Mouse (Mus musculus) MEL (cell line): ENCODE measurements around the gene Slfn5. TPM values are rescaled to one million over a fixed set of nuclear protein-coding genes. Genes with fewer than 3 reads are reported as not detected.
A peak's percentile ranks its signal among the peaks of the same experiment; 100 is the strongest.

Experiments
- DNase-seq: peaks from one replicate; pipeline ENCODE4 v3.0.0; 2011; ENCODE audit warnings: low read depth, low spot score
- H3K27ac ChIP-seq: 2 replicates; pipeline ENCODE4 v1.5.1; 2012; ENCODE audit warnings: low read depth, mild to moderate bottlenecking, control low read depth, low read length, moderate library complexity; ENCODE audit not compliant: control insufficient read depth
- H3K27me3 ChIP-seq, 2 experiments: fragments of 150-350 bp in 1 of 2; sonication (generic) in 1 of 2; 2 replicates each; pipeline ENCODE4 v1.6.1; 2012; ENCODE audit warnings: low read length in 2 of 2, mild to moderate bottlenecking in 2 of 2, improper control_type of control experiment in 1 of 2, moderate library complexity in 1 of 2; ENCODE audit not compliant: insufficient read depth in 2 of 2, control insufficient read depth in 1 of 2
- H3K36me3 ChIP-seq, 2 experiments: 2 replicates each; pipeline ENCODE4 v1.6.1; 2012 to 2014; ENCODE audit warnings: low read length in 2 of 2, improper control_type of control experiment in 1 of 2, inconsistent platforms in 1 of 2, mild to moderate bottlenecking in 1 of 2; ENCODE audit not compliant: insufficient read depth in 2 of 2, control insufficient read depth in 1 of 2
- H3K4me1 ChIP-seq, 2 experiments: fragments of 150-350 bp in 1 of 2; sonication (generic) in 1 of 2; 2 replicates each; pipeline ENCODE4 v1.6.1; 2012; ENCODE audit warnings: low read length in 2 of 2, improper control_type of control experiment in 1 of 2, mild to moderate bottlenecking in 1 of 2; ENCODE audit not compliant: insufficient read depth in 2 of 2, control insufficient read depth in 1 of 2
- H3K4me3 ChIP-seq, 2 experiments: fragments of 150-350 bp in 1 of 2; sonication (generic) in 1 of 2; 2 replicates each; pipeline ENCODE4 v1.5.1; 2012; ENCODE audit warnings: low read depth in 2 of 2, low read length in 2 of 2, mild to moderate bottlenecking in 2 of 2, moderate library complexity in 2 of 2, control low read depth in 1 of 2, improper control_type of control experiment in 1 of 2; ENCODE audit not compliant: control insufficient read depth in 1 of 2, insufficient read depth in 1 of 2
- H3K79me2 ChIP-seq: 2 replicates; pipeline ENCODE4 v1.6.1; 2012; ENCODE audit warnings: mild to moderate bottlenecking, low read length, moderate library complexity; ENCODE audit not compliant: control insufficient read depth, poor library complexity, insufficient read depth
- H3K9ac ChIP-seq: 2 replicates; pipeline ENCODE4 v1.6.1; 2012; ENCODE audit warnings: low read depth, mild to moderate bottlenecking, control low read depth, low read length, moderate library complexity; ENCODE audit not compliant: control insufficient read depth, poor library complexity, severe bottlenecking
- H3K9me3 ChIP-seq: fragments of 150-350 bp; sonication (generic); replicated peaks from 2 replicates; pipeline ENCODE4 v1.6.1; 2012; ENCODE audit warnings: mild to moderate bottlenecking, low read length, improper control_type of control experiment, moderate library complexity; ENCODE audit not compliant: insufficient read depth
- CHD1 ChIP-seq: IDR thresholded peaks from 2 replicates; pipeline ENCODE4 v1.6.1; 2012; ENCODE audit warnings: low read depth, mild to moderate bottlenecking, inconsistent platforms, low read length, improper control_type of control experiment
- CHD2 ChIP-seq: IDR thresholded peaks from 2 replicates; pipeline ENCODE4 v1.6.1; 2011; ENCODE audit warnings: low read length, improper control_type of control experiment
- CTCF ChIP-seq, 3 experiments: IDR thresholded peaks in 2 of 3; conservative IDR thresholded peaks in 1 of 3; 2 replicates each; pipeline ENCODE4 v1.5.1; 2011 to 2012; ENCODE audit warnings: low read length in 3 of 3, low read depth in 2 of 3, mild to moderate bottlenecking in 2 of 3, improper control_type of control experiment in 1 of 3, inconsistent platforms in 1 of 3, mixed read lengths in 1 of 3, moderate library complexity in 1 of 3; ENCODE audit not compliant: control insufficient read depth in 1 of 3, insufficient read depth in 1 of 3, poor library complexity in 1 of 3, severe bottlenecking in 1 of 3
- E2F4 ChIP-seq: IDR thresholded peaks from 2 replicates; pipeline ENCODE4 v1.6.1; 2011; ENCODE audit warnings: low read depth, low read length, improper control_type of control experiment, borderline replicate concordance
- EP300 ChIP-seq, 2 experiments: IDR thresholded peaks; 2 replicates each; pipeline ENCODE4 v1.6.1; 2011; ENCODE audit warnings: improper control_type of control experiment in 2 of 2, low read length in 2 of 2, low read depth in 1 of 2, mild to moderate bottlenecking in 1 of 2
- ETS1 ChIP-seq: IDR thresholded peaks from 2 replicates; pipeline ENCODE4 v1.6.1; 2012; ENCODE audit warnings: low read depth, mild to moderate bottlenecking, inconsistent platforms, low read length, improper control_type of control experiment, moderate library complexity
- GATA1 ChIP-seq: IDR thresholded peaks from 2 replicates; pipeline ENCODE4 v1.6.1; 2011; ENCODE audit warnings: low read depth, low read length, improper control_type of control experiment
- HCFC1 ChIP-seq: IDR thresholded peaks from 2 replicates; pipeline ENCODE4 v1.6.1; 2012; ENCODE audit warnings: low read depth, mild to moderate bottlenecking, inconsistent platforms, low read length, improper control_type of control experiment, moderate library complexity
- KAT2A ChIP-seq: conservative IDR thresholded peaks from 2 replicates; pipeline ENCODE4 v1.6.1; 2012; ENCODE audit warnings: low read depth, low read length, improper control_type of control experiment, inconsistent platforms
- MAZ ChIP-seq: IDR thresholded peaks from 2 replicates; pipeline ENCODE4 v1.6.1; 2012; ENCODE audit warnings: low read depth, mild to moderate bottlenecking, inconsistent platforms, low read length, improper control_type of control experiment
- MEF2A ChIP-seq: IDR thresholded peaks from 2 replicates; pipeline ENCODE4 v1.6.1; 2014; ENCODE audit warnings: low read depth, mild to moderate bottlenecking, inconsistent platforms, low read length, improper control_type of control experiment; ENCODE audit not compliant: poor library complexity, insufficient replicate concordance, severe bottlenecking; ENCODE audit errors: extremely low read depth
- NELFE ChIP-seq: IDR thresholded peaks from 2 replicates; pipeline ENCODE4 v1.6.1; 2011; ENCODE audit warnings: low read depth, low read length, improper control_type of control experiment
- NRF1 ChIP-seq: IDR thresholded peaks from 2 replicates; pipeline ENCODE4 v1.6.1; 2014; ENCODE audit warnings: low read depth, mild to moderate bottlenecking, inconsistent platforms, low read length, improper control_type of control experiment, moderate library complexity; ENCODE audit not compliant: poor library complexity, insufficient read depth, severe bottlenecking
- POLR2A ChIP-seq, 2 experiments: IDR thresholded peaks; 2 replicates each; pipeline ENCODE4 v1.6.1; 2011 to 2012; ENCODE audit warnings: low read length in 2 of 2, mild to moderate bottlenecking in 2 of 2, control low read depth in 1 of 2, improper control_type of control experiment in 1 of 2, low read depth in 1 of 2, moderate library complexity in 1 of 2; ENCODE audit not compliant: control insufficient read depth in 1 of 2, insufficient read depth in 1 of 2, poor library complexity in 1 of 2
- RAD21 ChIP-seq: IDR thresholded peaks from 2 replicates; pipeline ENCODE4 v1.6.1; 2011; ENCODE audit warnings: mild to moderate bottlenecking, low read depth, low read length, improper control_type of control experiment
- RCOR1 ChIP-seq: IDR thresholded peaks from 2 replicates; pipeline ENCODE4 v1.6.1; 2012; ENCODE audit warnings: low read depth, mild to moderate bottlenecking, inconsistent platforms, low read length, improper control_type of control experiment
- SIN3A ChIP-seq: IDR thresholded peaks from 2 replicates; pipeline ENCODE4 v1.6.1; 2012; ENCODE audit warnings: low read length, improper control_type of control experiment, inconsistent platforms
- SMC3 ChIP-seq: IDR thresholded peaks from 2 replicates; pipeline ENCODE4 v1.6.1; 2011; ENCODE audit warnings: low read depth, low read length, improper control_type of control experiment
- TBP ChIP-seq: IDR thresholded peaks from 2 replicates; pipeline ENCODE4 v1.8.0; 2011; ENCODE audit warnings: low read depth, low read length, improper control_type of control experiment
- TCF12 ChIP-seq: IDR thresholded peaks from 2 replicates; pipeline ENCODE4 v1.6.1; 2014; ENCODE audit warnings: low read depth, mild to moderate bottlenecking, inconsistent platforms, low read length, improper control_type of control experiment, moderate library complexity
- USF2 ChIP-seq, 2 experiments: IDR thresholded peaks; 2 replicates each; pipeline ENCODE4 v1.6.1; 2011 to 2012; ENCODE audit warnings: improper control_type of control experiment in 2 of 2, low read length in 2 of 2, borderline replicate concordance in 1 of 2, inconsistent platforms in 1 of 2, low read depth in 1 of 2, mild to moderate bottlenecking in 1 of 2; ENCODE audit not compliant: insufficient read depth in 1 of 2
- ZC3H11A ChIP-seq: IDR thresholded peaks from 2 replicates; pipeline ENCODE4 v1.6.1; 2012; ENCODE audit warnings: low read depth, mild to moderate bottlenecking, inconsistent platforms, low read length, improper control_type of control experiment
- ZKSCAN1 ChIP-seq: IDR thresholded peaks from 2 replicates; pipeline ENCODE4 v1.6.1; 2012; ENCODE audit warnings: low read depth, mild to moderate bottlenecking, inconsistent platforms, low read length, improper control_type of control experiment, moderate library complexity
- ZMIZ1 ChIP-seq: IDR thresholded peaks from 2 replicates; pipeline ENCODE4 v1.6.1; 2012; ENCODE audit warnings: low read depth, mild to moderate bottlenecking, inconsistent platforms, low read length, improper control_type of control experiment, moderate library complexity
- ZNF384 ChIP-seq: IDR thresholded peaks from 2 replicates; pipeline ENCODE4 v1.6.1; 2012; ENCODE audit warnings: low read depth, mild to moderate bottlenecking, inconsistent platforms, low read length, improper control_type of control experiment
- polyA plus RNA-seq, 2 experiments: library from polyadenylated mRNA; stranded (reverse) in 1 of 2; unstranded in 1 of 2; fragments of >175 nt in 1 of 2; fragments of >200 nt in 1 of 2; gene quantifications; 2 replicates each; pipeline versions ENCODE4 v1.2.1 to v1.2.4; 2012; ENCODE audit warnings: low replicate concordance in 2 of 2, low read depth in 1 of 2; ENCODE audit not compliant: insufficient read length in 2 of 2, insufficient read depth in 1 of 2, missing spikeins in 1 of 2
- total RNA-seq: library from RNA; depleted of rRNA; stranded (reverse); fragments of 300-350 nt; gene quantifications from 2 replicates; pipeline ENCODE4 v1.2.3, GENCODE M21; 2012

Slfn5 gene
- total and polyA plus RNA-seq, 3 experiments = 0.67 to 3.6 TPM; not detected in 1

GRCm38 (mm10) chr11:82956925-82957324, 5.8 kb downstream of the Slfn5 start (continued):
- TF ChIP-seq EP300 (IDR thresholded peaks at IDR 0.05; ENCODE audit: low read depth in 1 of 2, low read length in 2 of 2) = peak in 1 of 2 experiments; percentile 9; a peak in 1 of 4 replicates

- H3K9me3 ChIP-seq = no peaks in the 10 kb centered on the region
- no peak overlapping the region for H3K27ac ChIP-seq
- no peak overlapping the region for H3K4me3 ChIP-seq
- peaks cover 0 to 8% of the 10 kb centered on the region in 2 experiments; a peak in 1 of 4 replicates for H3K4me1 ChIP-seq
- H3K79me2 ChIP-seq = no peaks in the 10 kb centered on the region
- no peak overlapping the region for H3K9ac ChIP-seq
- peaks cover 3 to 9% of the 10 kb centered on the region in 2 experiments; a peak in 3 of 4 replicates for H3K27me3 ChIP-seq
- DNase-seq = peak; percentile 72
- H3K36me3 ChIP-seq = peaks cover 0 to 3% of the 10 kb centered on the region in 2 experiments; a peak in 1 of 4 replicates
- peak; percentile 75 for TF ChIP-seq RAD21
- no peak for TF ChIP-seq SIN3A
- TF ChIP-seq ZMIZ1 = no peak
- TF ChIP-seq GATA1 = 0 out of 2 replicates have a peak, but pooled peaks have one; percentile 14
- no peak for TF ChIP-seq USF2 (IDR thresholded peaks at IDR 0.05; ENCODE audit: borderline replicate concordance in 1 of 2, insufficient read depth in 1 of 2, low read depth in 1 of 2, low read length in 2 of 2)
- TF ChIP-seq ZC3H11A = peak; percentile 57
- peak; percentile 91 for TF ChIP-seq SMC3
- TF ChIP-seq CTCF (IDR thresholded peaks at IDR 0.05 in 2 of 3, conservative IDR thresholded peaks at IDR 0.05 in 1 of 3; ENCODE audit: control insufficient read depth in 1 of 3, insufficient read depth in 1 of 3, low read depth in 2 of 3, low read length in 3 of 3, poor library complexity in 1 of 3, severe bottlenecking in 1 of 3) = peak; percentile 54 to 84 (median 79)
- TF ChIP-seq HCFC1 = no peak
These were observed 8.5 kb downstream of the Slfn5 start for GRCm38 (mm10) chr11:82959613-82960012.

GRCm38 (mm10) chr11:82961743-82962142, 10.6 kb downstream of the Slfn5 start:
- H3K27ac ChIP-seq = no peak overlapping the region
- no peak for DNase-seq
- H3K9me3 ChIP-seq = no peaks in the 10 kb centered on the region
- H3K27me3 ChIP-seq = peaks cover 12 to 18% of the 10 kb centered on the region in 2 experiments; a peak in 3 of 4 replicates
- H3K4me1 ChIP-seq = peaks cover 0 to 4% of the 10 kb centered on the region in 2 experiments; a peak in 1 of 4 replicates
- H3K9ac ChIP-seq = no peak overlapping the region
- peaks cover 0 to 3% of the 10 kb centered on the region in 2 experiments; a peak in 1 of 4 replicates for H3K36me3 ChIP-seq
- no peak overlapping the region for H3K4me3 ChIP-seq
- TF ChIP-seq NELFE (no peak), KAT2A (no peak), EP300 (IDR thresholded peaks at IDR 0.05; ENCODE audit: low read depth in 1 of 2, low read length in 2 of 2) (no peak), MAZ (no peak), POLR2A (IDR thresholded peaks at IDR 0.05; ENCODE audit: control insufficient read depth in 1 of 2, insufficient read depth in 1 of 2, low read depth in 1 of 2, low read length in 2 of 2, poor library complexity in 1 of 2) (no peak), RCOR1 (no peak), USF2 (IDR thresholded peaks at IDR 0.05; ENCODE audit: borderline replicate concordance in 1 of 2, insufficient read depth in 1 of 2, low read depth in 1 of 2, low read length in 2 of 2) (no peak), MEF2A (no peak), TBP (no peak), ZKSCAN1 (no peak), CHD2 (no peak), ETS1 (no peak), TCF12 (no peak), E2F4 (no peak), ZNF384 (no peak), CHD1 (no peak), NRF1 (no peak)
- no peaks in the 10 kb centered on the region for H3K79me2 ChIP-seq
